Mouse (Mus musculus): ENCODE results near the gene Ccnd2. TPM values are rescaled to one million over a fixed set of nuclear protein-coding genes. Genes with fewer than 3 reads are reported as not detected.

Gene Ccnd2
- polyA plus RNA-seq, 1 experiment = 51.0 TPM

DNA sequence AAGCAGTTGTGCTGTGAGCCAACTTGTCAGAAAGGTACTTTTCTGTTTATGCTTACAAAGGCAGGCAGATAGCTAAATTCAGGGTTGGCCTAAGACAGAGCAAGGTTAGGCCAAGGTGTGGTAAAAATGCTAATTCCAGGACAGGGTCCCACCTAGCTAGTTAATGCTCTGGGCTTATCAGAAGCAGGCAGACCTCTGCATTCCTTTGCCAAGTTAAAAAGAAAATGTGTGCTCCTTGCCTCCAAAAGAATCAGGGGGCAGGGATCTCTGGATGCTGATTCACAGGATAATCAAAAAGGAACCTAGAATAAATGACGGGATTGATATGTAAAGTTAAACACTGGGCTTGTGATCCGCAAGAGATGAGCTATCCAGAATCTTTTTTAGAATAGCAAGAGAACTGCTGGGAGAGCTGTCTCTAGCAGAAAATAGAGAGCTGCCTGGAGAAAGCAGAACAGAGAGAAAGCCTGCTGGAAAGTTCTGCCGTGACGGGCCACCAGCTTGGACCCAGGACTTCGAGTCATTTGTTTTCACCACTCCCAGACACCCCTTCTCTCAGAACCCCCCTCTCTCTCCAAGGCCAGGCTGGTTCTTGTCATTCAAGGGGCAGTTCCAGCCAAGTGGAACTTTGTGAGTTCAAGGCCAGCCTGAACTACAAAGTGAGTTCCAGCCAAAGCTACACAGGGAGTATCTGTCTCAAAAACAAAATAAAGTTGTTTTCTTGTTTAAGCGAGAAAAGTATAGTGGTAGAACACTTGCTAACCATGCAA lies 48.3 kb downstream of the Ccnd2 start:
- TF ChIP-seq CTCF (IDR thresholded peaks at IDR 0.05; ENCODE audit: insufficient read depth, low read length) (no peak), POLR2A (IDR thresholded peaks at IDR 0.05; ENCODE audit: borderline replicate concordance, extremely low read depth, low read depth, low read length) (no peak)
- DNase-seq = no peak
- WGBS = 91% methylated on average over 6 of the region's 6 CpGs
- no peak overlapping the region for H3K4me3 ChIP-seq (replicated peaks; ENCODE audit: extremely low read depth, low read depth, low read length)
- no peaks in the 10 kb centered on the region; the same call in 1 of the 2 replicates for H3K4me1 ChIP-seq (ENCODE audit: control insufficient read depth, insufficient read depth, low read length)

DNA sequence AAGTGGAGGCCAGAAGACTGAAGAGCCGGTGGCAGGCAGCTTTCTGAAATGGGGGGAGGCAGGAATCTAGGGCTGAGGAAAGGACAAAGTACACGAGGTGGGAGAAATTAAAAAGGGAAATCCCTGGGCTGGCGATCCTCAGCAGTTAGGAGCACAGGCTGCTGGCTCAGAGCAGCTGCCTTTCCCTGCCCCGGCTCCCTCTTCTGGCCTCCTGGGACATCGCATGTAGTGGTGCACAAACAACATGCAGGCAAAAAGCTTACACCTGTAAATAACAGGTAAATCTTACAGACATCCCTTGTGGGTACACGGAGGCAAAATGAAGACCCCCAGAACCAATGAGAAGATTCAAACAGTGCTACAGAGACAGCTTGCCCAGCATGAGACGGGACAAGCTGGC lies 57.4 kb downstream of the Ccnd2 start:
- DNase-seq = no peak
- TF ChIP-seq POLR2A (IDR thresholded peaks at IDR 0.05; ENCODE audit: borderline replicate concordance, extremely low read depth, low read depth, low read length) = no peak
- peak; percentile 32; the same call in 1 of the 2 replicates for TF ChIP-seq CTCF (IDR thresholded peaks at IDR 0.05; ENCODE audit: insufficient read depth, low read length)
- 54% methylated on average over 7 of the region's 7 CpGs for WGBS
- Histone ChIP-seq H3K4me1 (ENCODE audit: control insufficient read depth, insufficient read depth, low read length) (no peaks in the 10 kb centered on the region), H3K4me3 (replicated peaks; ENCODE audit: extremely low read depth, low read depth, low read length) (no peak overlapping the region)

GRCm38 (mm10) chr6:127086739-127087138 lies 65.3 kb downstream of the Ccnd2 start:
- 51% methylated on average over 4 of the region's 4 CpGs for WGBS
- DNase-seq = no peak
- no peak for TF ChIP-seq CTCF (IDR thresholded peaks at IDR 0.05; ENCODE audit: insufficient read depth, low read length)
- no peak for TF ChIP-seq POLR2A (IDR thresholded peaks at IDR 0.05; ENCODE audit: borderline replicate concordance, extremely low read depth, low read depth, low read length)

DNA sequence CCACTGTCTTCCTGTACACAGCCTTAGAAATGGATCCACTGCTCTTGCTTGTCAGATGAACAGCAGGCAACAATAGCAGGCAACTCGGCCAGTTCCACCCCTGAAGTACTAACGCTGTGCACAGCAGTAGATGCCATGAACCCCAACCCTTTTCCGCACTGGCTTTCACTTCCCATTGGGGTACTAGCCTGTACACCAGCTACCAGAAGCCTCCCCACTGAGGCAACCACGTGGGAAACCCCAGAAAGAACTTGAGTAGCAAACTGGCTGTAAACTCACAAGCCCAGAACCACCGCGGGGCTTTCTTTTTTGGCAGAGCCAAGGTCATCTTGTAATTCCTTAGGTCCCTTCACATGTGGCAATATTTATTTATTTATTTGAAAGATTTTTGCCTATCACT lies 70.2 kb downstream of the Ccnd2 start:
- H3K4me3 ChIP-seq (replicated peaks; ENCODE audit: extremely low read depth, low read depth, low read length) = no peak overlapping the region
- no peak for DNase-seq
- TF ChIP-seq CTCF (IDR thresholded peaks at IDR 0.05; ENCODE audit: insufficient read depth, low read length) = no peak
- no peak for TF ChIP-seq POLR2A (IDR thresholded peaks at IDR 0.05; ENCODE audit: borderline replicate concordance, extremely low read depth, low read depth, low read length)
- H3K4me1 ChIP-seq (ENCODE audit: control insufficient read depth, insufficient read depth, low read length) = peaks cover 3% of the 10 kb centered on the region; the same call in 1 of the 2 replicates
- WGBS = 66% methylated on average over 6 of the region's 6 CpGs

More at GRCm38 (mm10) chr6:127086739-127087138, 65.3 kb downstream of the Ccnd2 start:
- Histone ChIP-seq H3K4me1 (ENCODE audit: control insufficient read depth, insufficient read depth, low read length) (no peaks in the 10 kb centered on the region), H3K4me3 (replicated peaks; ENCODE audit: extremely low read depth, low read depth, low read length) (no peak overlapping the region)

DNA sequence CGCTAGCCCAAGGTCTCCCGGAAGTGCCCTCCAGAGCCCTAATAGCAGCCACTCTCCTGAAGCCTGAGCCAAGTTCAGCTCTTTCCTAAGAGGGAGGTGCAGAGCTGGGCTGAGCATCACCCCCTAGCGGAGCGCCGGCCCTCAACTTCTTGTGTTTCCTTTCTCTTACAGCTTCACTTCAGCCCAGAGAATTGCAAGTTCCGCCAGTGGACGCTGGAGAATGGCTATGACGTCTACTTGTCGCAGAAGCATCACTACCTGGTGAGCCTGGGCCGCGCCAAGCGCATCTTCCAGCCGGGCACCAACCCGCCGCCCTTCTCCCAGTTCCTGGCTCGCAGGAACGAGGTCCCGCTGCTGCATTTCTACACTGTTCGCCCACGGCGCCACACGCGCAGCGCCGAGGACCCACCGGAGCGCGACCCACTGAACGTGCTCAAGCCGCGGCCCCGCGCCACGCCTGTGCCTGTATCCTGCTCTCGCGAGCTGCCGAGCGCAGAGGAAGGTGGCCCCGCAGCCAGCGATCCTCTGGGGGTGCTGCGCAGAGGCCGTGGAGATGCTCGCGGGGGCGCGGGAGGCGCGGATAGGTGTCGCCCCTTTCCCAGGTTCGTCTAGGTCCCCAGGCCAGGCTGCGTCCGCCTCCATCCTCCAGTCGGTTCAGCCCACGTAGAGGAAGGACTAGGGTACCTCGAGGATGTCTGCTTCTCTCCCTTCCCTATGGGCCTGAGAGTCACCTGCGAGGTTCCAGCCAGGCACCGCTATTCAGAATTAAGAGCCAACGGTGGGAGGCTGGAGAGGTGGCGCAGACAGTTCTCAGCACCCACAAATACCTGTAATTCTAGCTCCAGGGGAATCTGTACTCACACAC lies 71.9 kb downstream of the Ccnd2 start:
- TF ChIP-seq POLR2A (IDR thresholded peaks at IDR 0.05; ENCODE audit: borderline replicate concordance, extremely low read depth, low read depth, low read length) (no peak), CTCF (IDR thresholded peaks at IDR 0.05; ENCODE audit: insufficient read depth, low read length) (no peak)
- no peak overlapping the region for H3K4me3 ChIP-seq (replicated peaks; ENCODE audit: extremely low read depth, low read depth, low read length)
- 2% methylated on average over 59 of the region's 59 CpGs for WGBS
- peaks cover 3% of the 10 kb centered on the region; the same call in 1 of the 2 replicates for H3K4me1 ChIP-seq (ENCODE audit: control insufficient read depth, insufficient read depth, low read length)
- peak; percentile 13 for DNase-seq

Other genes with a start within 250 kb of the Ccnd2 start
- gene Dyrk4, start 230.4 kb downstream of the Ccnd2 start, polyA plus RNA-seq (2012; rRNA removed) = 0.07 and 0.10 TPM in 2 replicates
- gene Rad51ap1, start 212.6 kb downstream of the Ccnd2 start, polyA plus RNA-seq (2012; rRNA removed) = 0.48 and 1.1 TPM in 2 replicates
- gene D6Wsu163e, start 212.2 kb downstream of the Ccnd2 start, polyA plus RNA-seq (2012; rRNA removed) = 3.0 and 5.8 TPM in 2 replicates
- 0.07 TPM in 1 of 2 replicates, not detected in the other for gene Fgf6, start 136.6 kb downstream of the Ccnd2 start, polyA plus RNA-seq (2012; rRNA removed)
- gene Fgf23, start 79.3 kb downstream of the Ccnd2 start, polyA plus RNA-seq (2012; rRNA removed) = not detected in 2 replicates
- 2.7 and 4.1 TPM in 2 replicates for gene Tigar, start 42.6 kb downstream of the Ccnd2 start, polyA plus RNA-seq (2012; rRNA removed)

Measured in lung, adult 2 months (tissue).